Mouse (Mus musculus): ENCODE measurements around the gene Mgea5.

- no peak for TF ChIP-seq CTCF (IDR thresholded peaks at IDR 0.05; ENCODE audit: low read depth)
- no peak for TF ChIP-seq EP300 (IDR thresholded peaks at IDR 0.05; ENCODE audit: low read depth)
Measured at GRCm38 (mm10) chr19:45787450-45787849, 3.8 kb upstream of the Mgea5 start.
